Mouse (Mus musculus): Measurements from ENCODE around the gene Plpp1.

The Plpp1 gene

GRCm38 (mm10) chr13:112811708-112812403, 11.3 kb downstream of the Plpp1 start:
- peak; percentile 22 for DNase-seq (ENCODE audit: low spot score)

GRCm38 (mm10) chr13:112815996-112816395, 15.4 kb downstream of the Plpp1 start:
- no peak for DNase-seq (ENCODE audit: low spot score)

- no peak for DNase-seq (ENCODE audit: low spot score)
These were observed 17.5 kb downstream of the Plpp1 start for GRCm38 (mm10) chr13:112818125-112818524.

GRCm38 (mm10) chr13:112822413-112822812, 21.8 kb downstream of the Plpp1 start:
- DNase-seq (ENCODE audit: low spot score) = no peak

- no peak for DNase-seq (ENCODE audit: low spot score)
These were observed 22.8 kb downstream of the Plpp1 start for GRCm38 (mm10) chr13:112823236-112823910.

GRCm38 (mm10) chr13:112823911-112824648, 23.5 kb downstream of the Plpp1 start:
- no peak for DNase-seq (ENCODE audit: low spot score)

- DNase-seq (ENCODE audit: low spot score) = no peak
These were observed 24.9 kb downstream of the Plpp1 start for GRCm38 (mm10) chr13:112825479-112825878.

- DNase-seq (ENCODE audit: low spot score) = no peak
These were observed 29.0 kb downstream of the Plpp1 start for GRCm38 (mm10) chr13:112829619-112830018.

GRCm38 (mm10) chr13:112832589-112832988, 32.0 kb downstream of the Plpp1 start:
- DNase-seq (ENCODE audit: low spot score) = no peak

- no peak for DNase-seq (ENCODE audit: low spot score)
These were observed 32.8 kb downstream of the Plpp1 start for GRCm38 (mm10) chr13:112833253-112833894.

GRCm38 (mm10) chr13:112833895-112834263, 33.3 kb downstream of the Plpp1 start:
- DNase-seq (ENCODE audit: low spot score) = no peak

- no peak for DNase-seq (ENCODE audit: low spot score)
These were observed 34.5 kb downstream of the Plpp1 start for GRCm38 (mm10) chr13:112835113-112835512.

GRCm38 (mm10) chr13:112836951-112837350, 36.4 kb downstream of the Plpp1 start:
- DNase-seq (ENCODE audit: low spot score) = no peak

GRCm38 (mm10) chr13:112837621-112838155, 37.1 kb downstream of the Plpp1 start:
- no peak for DNase-seq (ENCODE audit: low spot score)

- DNase-seq (ENCODE audit: low spot score) = no peak
These were observed 38.1 kb downstream of the Plpp1 start for GRCm38 (mm10) chr13:112838562-112839232.

GRCm38 (mm10) chr13:112840241-112841087, 39.9 kb downstream of the Plpp1 start:
- no peak for DNase-seq (ENCODE audit: low spot score)

GRCm38 (mm10) chr13:112845931-112846330, 45.3 kb downstream of the Plpp1 start:
- no peak for DNase-seq (ENCODE audit: low spot score)

- DNase-seq (ENCODE audit: low spot score) = no peak
These were observed 53.2 kb downstream of the Plpp1 start for GRCm38 (mm10) chr13:112853710-112854316.

GRCm38 (mm10) chr13:112854402-112854801, 53.8 kb downstream of the Plpp1 start:
- DNase-seq (ENCODE audit: low spot score) = no peak

GRCm38 (mm10) chr13:112857921-112858320, 57.3 kb downstream of the Plpp1 start:
- DNase-seq (ENCODE audit: low spot score) = no peak
